ENCODE assay signal across 8 mouse cellular contexts in the genomic region with DNA sequence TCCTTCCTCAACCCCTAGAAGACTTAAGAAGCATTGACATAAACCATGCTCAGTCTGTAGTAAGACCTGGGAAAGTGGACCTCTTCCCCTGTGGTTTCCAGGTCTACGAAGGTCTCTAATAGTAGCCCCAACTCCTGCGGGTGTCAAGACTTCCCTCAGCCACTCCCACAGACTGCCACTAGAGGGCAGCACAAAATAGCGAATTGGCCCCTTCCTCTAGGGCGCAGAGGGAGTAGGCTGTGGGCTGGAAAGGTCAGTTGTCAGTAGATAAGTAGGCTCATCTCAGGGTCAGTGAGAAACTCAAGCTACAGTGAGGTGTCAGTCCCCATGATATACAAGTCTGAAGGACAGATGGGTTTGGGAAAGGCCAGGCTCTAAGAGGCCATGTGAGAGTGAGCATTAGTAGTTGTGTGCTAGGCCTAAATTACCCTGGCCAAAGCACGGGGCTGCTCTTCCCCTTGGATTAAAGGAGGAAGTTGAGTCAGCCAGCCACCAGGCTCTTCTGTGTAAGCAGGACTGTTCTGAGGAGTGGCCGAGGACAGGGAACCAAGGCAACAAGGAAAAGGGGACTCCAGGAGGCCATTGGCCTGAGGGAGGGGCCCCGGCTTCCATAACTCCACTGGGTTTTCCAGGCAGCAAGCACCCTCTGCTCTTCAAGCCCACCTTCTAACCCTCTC. TPM values are rescaled to one million over a fixed set of nuclear protein-coding genes. Genes with fewer than 3 reads are reported as not detected.
A peak's percentile ranks its signal among the peaks of the same experiment; 100 is the strongest.
DNase-seq lines count a peak whose midpoint lies in the region; ATAC-seq and TF ChIP-seq lines count a peak whose summit lies in the region.

No protein-coding gene starts in this region.

- WGBS in heart, adult 2 months: 24% methylated on average over 7 of the region's 7 CpGs
- 26% methylated on average over 7 of the region's 7 CpGs for WGBS in kidney, adult 2 months
- 34% methylated on average over 7 of the region's 7 CpGs for WGBS in liver, adult 2 months

- peak overlapping the region; percentile 81 for H3K27ac ChIP-seq in heart, adult 2 months
- peak overlapping the region; percentile 3; the same call in 1 of the 2 replicates for H3K27ac ChIP-seq in kidney, adult 2 months (ENCODE audit: insufficient read depth, low read depth, low read length)
- H3K27ac ChIP-seq in liver, adult 2 months (replicated peaks; ENCODE audit: insufficient read depth, low read depth, low read length): no peak overlapping the region

- no peaks in the 10 kb centered on the region for H3K79me2 ChIP-seq in heart, adult 2 months (replicated peaks; ENCODE audit: control insufficient read depth, insufficient read depth, low read length)
- no peaks in the 10 kb centered on the region for H3K79me2 ChIP-seq in liver, adult 2 months (ENCODE audit: control insufficient read depth, insufficient read depth, low read length)

- peaks cover 8% of the 10 kb centered on the region for H3K4me1 ChIP-seq in heart, adult 2 months (ENCODE audit: control insufficient read depth, insufficient read depth, low read length)
- H3K4me1 ChIP-seq in kidney, adult 2 months (ENCODE audit: control insufficient read depth, insufficient read depth, low read length): no peaks in the 10 kb centered on the region
- H3K4me1 ChIP-seq in liver, adult 2 months (ENCODE audit: control insufficient read depth, insufficient read depth, low read length): no peaks in the 10 kb centered on the region

- TF ChIP-seq CTCF in heart, adult 2 months (IDR thresholded peaks at IDR 0.05): peak; percentile 100
- peak; percentile 97 for TF ChIP-seq CTCF in kidney, adult 2 months (conservative IDR thresholded peaks at IDR 0.05; ENCODE audit: insufficient read depth, insufficient read length, low read depth, low read length)
- TF ChIP-seq CTCF in liver, adult 2 months (IDR thresholded peaks at IDR 0.05; ENCODE audit: low read depth, low read length): peak; percentile 98

- no peak overlapping the region for H3K4me3 ChIP-seq in heart, adult 2 months
- no peak overlapping the region for H3K4me3 ChIP-seq in kidney, adult 2 months (ENCODE audit: insufficient read depth, low read depth, low read length)
- H3K4me3 ChIP-seq in liver, adult 2 months (ENCODE audit: insufficient read depth, low read depth, low read length): no peak overlapping the region

- ATAC-seq in monocyte, adult 5-6 weeks (replicated peaks; ENCODE audit: insufficient number of reproducible peaks, low FRiP score, low TSS enrichment, poor library complexity, severe bottlenecking): peak; percentile 89

- peak overlapping the region; percentile 24 for H3K9ac ChIP-seq in heart, adult 2 months (ENCODE audit: low read depth, low read length)
- H3K9ac ChIP-seq in liver, adult 2 months (ENCODE audit: low read depth, low read length): no peak overlapping the region

- peak; percentile 86 for DNase-seq in 416B (ENCODE audit: low read depth)
- peak; percentile 92 for DNase-seq in adrenal gland, postnatal 10 days
- DNase-seq in embryo, embryonic 11.5 days (ENCODE audit: low read depth, low spot score): peak; percentile 68
- DNase-seq in heart, adult 2 months: peak; percentile 82 to 88
- DNase-seq in kidney, adult 2 months: peak; percentile 84
- DNase-seq in liver, adult 2 months (ENCODE audit: extremely low read depth, low read depth, low spot score): peak; percentile 42
- DNase-seq in spleen, postnatal 36 days (ENCODE audit: low spot score in 2 of 2): peak; percentile 65 to 66

- intact Hi-C loops in heart, adult 2 months (cut with DNase I): loop anchor here (2.0 to 5.0 kb wide), 3 partner anchors 23 to 140 kb away; no protein-coding TSS in a partner anchor

- no peaks in the 10 kb centered on the region for H3K36me3 ChIP-seq in heart, adult 2 months (ENCODE audit: control insufficient read depth, insufficient read depth, low read length)
- H3K36me3 ChIP-seq in kidney, adult 2 months (ENCODE audit: control insufficient read depth, insufficient read depth, low read length): no peaks in the 10 kb centered on the region
- no peaks in the 10 kb centered on the region for H3K36me3 ChIP-seq in liver, adult 2 months (ENCODE audit: control insufficient read depth, insufficient read depth, low read length)

- TF ChIP-seq EP300 in heart, adult 2 months (IDR thresholded peaks at IDR 0.05; ENCODE audit: insufficient read depth, low read depth, low read length): peak; percentile 83

- no peaks in the 10 kb centered on the region for H3K27me3 ChIP-seq in heart, adult 2 months (ENCODE audit: control insufficient read depth, insufficient read depth, low read length)
- no peaks in the 10 kb centered on the region for H3K27me3 ChIP-seq in kidney, adult 2 months (replicated peaks; ENCODE audit: control insufficient read depth, insufficient read depth, low read length)
- H3K27me3 ChIP-seq in liver, adult 2 months (ENCODE audit: control insufficient read depth, insufficient read depth, low read length): peaks cover 7% of the 10 kb centered on the region

- TF ChIP-seq POLR2A in heart, adult 2 months (IDR thresholded peaks at IDR 0.05; ENCODE audit: insufficient read depth, low read depth, low read length): peak; percentile 48; the same call in 1 of the 2 replicates
- no peak for TF ChIP-seq POLR2A in kidney, adult 2 months (IDR thresholded peaks at IDR 0.05; ENCODE audit: low read depth, low read length)
- no peak for TF ChIP-seq POLR2A in liver, adult 2 months (IDR thresholded peaks at IDR 0.05; ENCODE audit: extremely low read depth, insufficient read depth, low read length)

RNA-seq across cellular contexts. Expression of gene 4930451I11Rik, which starts 9.5 kb away (rescaled TPM):
- not detected for total RNA-seq in adrenal gland, postnatal 10 days (2021)
- not detected for total RNA-seq in heart, adult 2 months (2021)
- not detected in 2 replicates for polyA plus RNA-seq in heart, adult 2 months (2012; rRNA removed)
- 0.46 TPM in 1 of 2 replicates, not detected in the other for polyA plus RNA-seq in kidney, adult 2 months (2012; rRNA removed)
- not detected in 2 replicates for total RNA-seq in liver, adult 2 months (2014; rRNA removed)
- not detected in 2 replicates for polyA plus RNA-seq in liver, adult 2 months (2012; rRNA removed)
- total RNA-seq in monocyte, adult 5-6 weeks (2017): not detected in 3 replicates

RNA-seq across cellular contexts. Expression of gene Fam57b, which starts 24.5 kb away (rescaled TPM):
- total RNA-seq in adrenal gland, postnatal 10 days (2021): 10 to 100 TPM; 29.0 to 36.1 TPM
- total RNA-seq in heart, adult 2 months (2021): 1 to 10 TPM; 7.4 to 8.8 TPM
- 9.0 and 12.8 TPM in 2 replicates for polyA plus RNA-seq in heart, adult 2 months (2012; rRNA removed)
- 4.2 and 6.3 TPM in 2 replicates for polyA plus RNA-seq in kidney, adult 2 months (2012; rRNA removed)
- not detected in 2 replicates for total RNA-seq in liver, adult 2 months (2014; rRNA removed)
- 0.06 and 0.44 TPM in 2 replicates for polyA plus RNA-seq in liver, adult 2 months (2012; rRNA removed)
- total RNA-seq in monocyte, adult 5-6 weeks (2017): 12.6 TPM in 1 of 3 replicates, not detected in the others

RNA-seq across cellular contexts. Expression of gene Doc2a, which starts 25.2 kb away (rescaled TPM):
- 1 to 10 TPM in 1 of 2 experiments, under 1 TPM in 1; 0.82 to 1.0 TPM for total RNA-seq in adrenal gland, postnatal 10 days (2021)
- total RNA-seq in heart, adult 2 months (2021): not detected
- polyA plus RNA-seq in heart, adult 2 months (2012; rRNA removed): not detected in 2 replicates
- polyA plus RNA-seq in kidney, adult 2 months (2012; rRNA removed): 0.15 and 0.33 TPM in 2 replicates
- total RNA-seq in liver, adult 2 months (2014; rRNA removed): not detected in 2 replicates
- polyA plus RNA-seq in liver, adult 2 months (2012; rRNA removed): not detected in 2 replicates
- total RNA-seq in monocyte, adult 5-6 weeks (2017): not detected in 3 replicates

RNA-seq across cellular contexts. Expression of gene Ppp4c, which starts 29.7 kb away (rescaled TPM):
- total RNA-seq in adrenal gland, postnatal 10 days (2021): 100 to 1,000 TPM; 103 to 107 TPM
- total RNA-seq in heart, adult 2 months (2021): 10 to 100 TPM; 31.8 to 31.9 TPM
- polyA plus RNA-seq in heart, adult 2 months (2012; rRNA removed): 65.6 and 99.5 TPM in 2 replicates
- polyA plus RNA-seq in kidney, adult 2 months (2012; rRNA removed): 135 and 145 TPM in 2 replicates
- total RNA-seq in liver, adult 2 months (2014; rRNA removed): 45.8 and 52.8 TPM in 2 replicates
- polyA plus RNA-seq in liver, adult 2 months (2012; rRNA removed): 81.2 and 97.2 TPM in 2 replicates
- total RNA-seq in monocyte, adult 5-6 weeks (2017): 235 to 253 TPM (median 240 TPM) in 3 replicates

RNA-seq across cellular contexts. Expression of gene Hirip3, which starts 39.8 kb away (rescaled TPM):
- total RNA-seq in adrenal gland, postnatal 10 days (2021): 10 to 100 TPM; 21.2 to 28.6 TPM
- 1 to 10 TPM; 5.7 to 6.3 TPM for total RNA-seq in heart, adult 2 months (2021)
- polyA plus RNA-seq in heart, adult 2 months (2012; rRNA removed): 3.6 and 4.4 TPM in 2 replicates
- polyA plus RNA-seq in kidney, adult 2 months (2012; rRNA removed): 4.2 and 6.6 TPM in 2 replicates
- total RNA-seq in liver, adult 2 months (2014; rRNA removed): 1.0 and 1.5 TPM in 2 replicates
- polyA plus RNA-seq in liver, adult 2 months (2012; rRNA removed): 1.00 and 2.4 TPM in 2 replicates
- 11.0 to 39.0 TPM (median 11.8 TPM) in 3 replicates for total RNA-seq in monocyte, adult 5-6 weeks (2017)

Comparison
In these comparisons a context has a peak if more than half of its experiments do, and no peak if none do; other contexts are left out.
1. DNase-seq: peak in every context shown above with its lines; median percentile 92 in adrenal gland, postnatal 10 days; 86 in 416B; 85 in heart, adult 2 months; 84 in kidney, adult 2 months; 68 in embryo, embryonic 11.5 days; 66 in spleen, postnatal 36 days; 42 in liver, adult 2 months.